Mouse (Mus musculus) heart, adult 11 months (tissue): ENCODE measurements at regions not wholly inside any gene's neighbourhood (a gene's known extent, or its start where the extent isn't known, plus 50 kb on each side); places are given as distances from the start of the nearest gene placed in this dataset.
A peak's percentile ranks its signal among the peaks of the same experiment; 100 is the strongest.
"Not testable (repeated sequence)": the region's sequence is repeated elsewhere in the genome, so short reads cannot be mapped to it uniquely, and the experiment has no call there.

Experiments used
- DNase-seq: peaks from one replicate; pipeline ENCODE4 v3.0.0; 2022

DNA sequence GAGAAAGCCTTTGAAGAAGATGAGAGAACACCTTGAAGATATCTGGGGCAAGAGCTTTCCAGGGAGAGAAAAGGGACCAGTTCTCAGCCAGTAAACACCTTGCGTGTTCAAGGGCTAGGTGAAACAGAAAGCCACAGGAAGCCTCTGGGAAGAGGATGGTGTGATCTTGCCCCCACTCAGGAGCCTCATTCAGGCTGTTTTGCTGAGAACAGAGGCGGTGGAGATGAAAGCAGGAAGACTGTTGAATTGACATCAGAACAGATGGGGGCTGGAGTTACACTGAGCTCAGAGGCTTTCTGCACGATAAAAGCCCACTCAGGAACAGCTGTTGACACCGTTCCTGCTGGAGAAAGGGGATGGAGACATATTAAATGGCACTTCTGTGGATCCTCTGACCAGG is 262.5 kb downstream of the Dad1 start:
- DNase-seq, result peak; percentile 37

DNA sequence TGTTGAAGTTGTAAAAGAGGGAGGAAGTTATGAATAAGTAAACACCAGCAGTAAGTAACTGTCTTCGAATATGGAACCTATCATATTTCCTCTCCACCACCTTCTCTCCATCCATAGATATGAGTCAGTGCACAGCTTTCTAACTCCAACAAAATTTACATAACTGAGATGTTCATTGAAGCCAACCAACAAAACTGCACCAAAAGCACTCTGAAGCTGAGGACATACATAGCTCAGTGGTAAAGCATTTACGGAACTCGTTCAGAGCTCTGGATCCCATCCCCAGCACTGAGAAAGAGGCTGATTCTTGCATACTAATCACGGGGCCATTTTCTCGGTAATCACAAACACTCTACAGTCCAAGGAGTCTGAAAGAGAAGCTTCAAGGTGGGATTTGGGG is 273.1 kb downstream of the Dad1 start:
- peak; percentile 16 for DNase-seq

DNA sequence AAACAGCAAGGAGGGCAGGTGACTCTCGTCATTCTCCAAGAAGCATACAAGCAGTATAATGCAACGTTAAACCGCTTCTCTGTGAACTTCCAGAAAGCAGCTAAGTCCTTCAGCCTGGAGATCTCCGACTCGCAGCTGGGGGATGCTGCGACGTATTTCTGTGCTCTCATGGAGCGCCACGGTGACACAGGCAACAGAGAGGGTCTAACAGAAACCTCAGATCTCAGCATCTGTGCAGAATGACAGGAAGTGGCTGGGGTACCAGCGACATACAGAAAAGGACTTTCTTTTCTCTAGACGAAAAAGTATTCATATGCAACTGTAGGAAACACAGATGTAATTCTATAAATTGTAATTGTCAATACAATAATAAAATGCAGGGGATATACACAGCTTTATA is 292.5 kb downstream of the Dad1 start:
- not testable (repeated sequence) for DNase-seq

DNA sequence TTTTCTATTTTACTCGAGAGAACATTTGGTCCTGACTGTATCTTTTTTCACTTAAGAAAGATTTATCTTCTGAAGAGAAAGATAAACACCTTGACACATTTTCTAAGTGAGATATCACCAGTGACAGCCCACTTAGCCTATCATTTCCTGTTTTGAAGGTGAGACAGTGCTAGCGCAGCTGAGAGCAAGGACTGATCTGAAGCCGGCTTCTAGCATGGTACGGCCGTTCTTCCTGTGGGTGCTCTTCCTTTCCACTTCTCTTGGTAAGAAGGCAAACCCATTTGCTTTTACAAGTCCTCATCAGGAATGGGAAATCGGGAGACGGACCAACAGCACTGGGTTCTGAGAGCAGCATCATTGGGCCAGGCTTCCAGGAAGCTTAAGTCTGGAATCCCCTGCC is 293.1 kb downstream of the Dad1 start:
- no peak for DNase-seq

DNA sequence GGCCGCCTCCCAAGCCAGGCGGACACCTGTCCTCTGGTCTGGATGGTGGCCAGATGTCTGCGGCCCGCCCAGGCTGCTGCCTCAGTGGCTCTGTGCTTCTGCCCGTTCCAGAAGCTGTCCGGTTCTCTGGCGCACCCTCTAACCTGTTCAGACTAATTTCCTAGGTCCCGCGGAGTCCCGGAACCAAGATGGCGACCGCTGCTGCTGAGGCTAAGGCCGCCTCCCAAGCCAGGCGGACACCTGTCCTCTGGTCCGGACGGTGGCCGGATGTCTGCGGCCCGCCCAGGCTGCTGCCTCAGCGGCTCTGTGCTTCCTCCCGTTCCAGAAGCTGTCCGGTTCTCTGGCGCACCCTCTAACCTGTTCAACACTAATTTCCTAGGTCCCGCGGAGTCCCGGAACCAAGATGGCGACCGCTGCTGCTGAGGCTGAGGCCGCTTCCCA is 318.1 kb downstream of the Dad1 start:
- peak; percentile 98 for DNase-seq

DNA sequence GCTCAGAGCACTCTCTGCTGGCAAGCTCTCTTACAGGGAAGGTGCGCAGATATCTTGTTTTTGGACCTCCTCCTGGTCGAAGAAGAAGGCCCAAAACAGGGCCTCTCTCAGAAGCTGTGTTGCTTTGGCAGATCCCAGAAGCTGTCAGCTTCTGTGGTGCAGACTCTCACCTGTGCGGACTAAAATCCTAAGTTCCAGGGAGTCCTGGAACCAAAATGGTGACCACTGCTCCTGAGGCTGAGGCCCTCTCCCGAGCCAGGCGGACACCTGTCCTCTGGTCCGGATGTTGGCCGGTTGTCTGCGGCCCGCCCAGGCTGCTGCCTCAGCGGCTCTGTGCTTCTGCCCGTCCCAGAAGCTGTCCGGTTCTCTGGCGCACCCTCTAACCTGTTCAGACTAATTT is 318.6 kb downstream of the Dad1 start:
- peak; percentile 98 for DNase-seq

DNA sequence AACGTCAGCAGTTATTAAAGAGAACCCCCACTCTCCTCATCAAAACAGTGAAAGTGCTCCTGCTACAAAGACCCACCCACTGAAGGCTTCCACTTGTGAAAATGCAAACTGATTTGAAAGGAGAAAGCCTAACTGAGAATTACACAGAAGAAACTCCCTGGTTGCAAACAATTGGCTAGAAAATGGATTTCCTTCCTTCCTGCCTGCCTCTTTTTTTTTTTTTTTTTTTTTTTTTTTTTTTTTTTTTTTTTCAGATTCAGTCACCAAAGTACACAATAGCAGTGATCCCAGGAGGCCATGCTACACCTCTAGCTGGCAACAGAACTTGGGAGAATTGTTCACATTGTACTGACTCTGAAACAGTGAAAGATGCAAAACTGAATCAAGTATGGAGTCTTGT is 343.0 kb downstream of the Dad1 start:
- no peak for DNase-seq

DNA sequence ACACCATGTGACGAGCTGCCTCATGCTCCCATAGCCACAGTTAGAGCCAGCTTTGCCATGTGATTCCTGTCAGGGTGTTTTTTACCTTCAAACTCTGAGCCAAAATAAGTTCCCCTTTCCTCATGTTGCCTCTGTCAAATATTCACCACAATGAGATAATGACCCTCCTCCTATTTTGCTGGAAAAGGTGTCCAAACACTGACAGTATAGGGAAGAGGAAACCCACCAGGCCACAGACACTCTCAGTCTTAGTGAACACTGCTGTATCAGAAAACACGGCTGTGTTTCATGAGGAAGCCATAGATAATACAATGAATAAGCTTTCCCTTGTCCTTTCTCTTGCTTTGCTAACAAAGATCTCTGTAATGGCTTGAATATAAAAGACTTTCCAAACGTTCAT is 349.3 kb downstream of the Dad1 start:
- DNase-seq, result no peak

DNA sequence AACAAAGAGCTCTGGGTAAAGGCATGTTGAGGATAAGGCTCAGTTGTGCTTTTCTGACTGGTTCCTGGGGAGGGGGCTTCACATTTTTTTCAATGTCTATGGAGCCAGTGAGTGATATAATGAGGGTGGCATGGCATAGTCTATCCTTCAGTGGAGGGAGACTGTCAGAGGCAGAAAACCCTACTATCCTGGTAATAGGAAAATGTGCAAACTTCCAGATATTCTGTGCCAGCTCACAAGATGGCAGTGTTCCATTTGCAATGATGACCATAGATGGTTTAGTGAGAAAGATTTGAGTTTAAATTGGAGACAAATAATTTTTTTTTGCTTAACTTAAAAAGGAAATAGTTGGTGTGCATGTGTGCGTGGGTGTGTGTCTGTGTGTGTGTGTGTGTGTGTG is 352.8 kb downstream of the Dad1 start:
- no peak for DNase-seq

DNA sequence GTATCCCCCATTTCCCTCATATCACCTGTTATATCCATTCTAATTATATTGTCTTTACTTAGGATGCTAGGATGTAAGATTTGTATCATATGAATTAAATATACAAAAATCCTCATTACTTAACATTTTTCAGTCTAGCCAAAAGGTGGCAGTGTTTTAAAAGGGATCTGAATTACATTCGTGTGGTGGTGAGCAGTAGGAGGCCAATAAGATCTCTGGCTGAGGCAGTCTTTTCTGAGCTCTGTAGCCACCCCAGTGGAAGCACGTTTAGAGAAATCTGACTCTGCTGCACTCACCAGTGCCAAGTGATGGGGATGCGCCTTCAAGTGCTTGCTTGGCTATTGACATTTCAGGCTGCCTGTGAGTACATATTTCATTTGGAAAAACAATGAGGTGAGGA is 372.6 kb downstream of the Dad1 start:
- DNase-seq, result no peak

DNA sequence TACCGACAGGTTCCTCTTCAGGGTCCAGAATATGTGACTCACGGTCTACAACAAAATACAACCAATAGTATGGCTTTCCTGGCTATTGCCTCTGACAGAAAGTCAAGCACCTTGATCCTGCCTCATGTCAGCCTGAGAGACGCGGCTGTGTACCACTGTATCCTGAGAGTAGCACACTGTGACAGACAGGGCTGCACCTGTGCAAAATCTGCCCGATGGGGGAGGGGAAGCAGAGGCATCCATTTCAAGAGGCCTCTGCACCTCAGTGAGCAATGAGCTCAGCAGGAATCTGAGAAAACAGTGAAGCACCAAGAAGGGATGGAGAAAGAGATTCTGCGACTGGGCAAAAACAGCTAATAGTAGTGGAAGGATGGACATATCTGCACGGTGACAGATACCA is 377.3 kb downstream of the Dad1 start:
- DNase-seq, result no peak

DNA sequence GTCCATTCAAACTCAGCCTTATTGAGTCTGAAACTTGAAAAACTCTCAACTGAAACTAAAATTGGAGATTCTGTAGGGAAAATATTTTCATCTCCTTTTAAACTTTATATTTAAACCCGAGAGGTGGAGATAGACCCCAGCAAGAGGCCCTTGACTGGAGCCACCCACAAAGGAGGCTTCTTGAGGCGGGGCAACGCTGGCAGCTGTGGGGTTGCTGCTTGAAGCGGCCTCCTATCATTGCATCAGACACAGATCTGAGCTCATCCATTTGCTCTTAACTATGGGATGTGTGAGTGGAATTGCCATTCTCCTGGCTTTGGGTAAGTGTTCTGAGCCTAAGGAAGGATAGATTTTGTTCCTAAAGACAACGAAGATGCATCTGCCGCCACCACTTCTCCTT is 378.2 kb downstream of the Dad1 start:
- DNase-seq, result no peak

DNA sequence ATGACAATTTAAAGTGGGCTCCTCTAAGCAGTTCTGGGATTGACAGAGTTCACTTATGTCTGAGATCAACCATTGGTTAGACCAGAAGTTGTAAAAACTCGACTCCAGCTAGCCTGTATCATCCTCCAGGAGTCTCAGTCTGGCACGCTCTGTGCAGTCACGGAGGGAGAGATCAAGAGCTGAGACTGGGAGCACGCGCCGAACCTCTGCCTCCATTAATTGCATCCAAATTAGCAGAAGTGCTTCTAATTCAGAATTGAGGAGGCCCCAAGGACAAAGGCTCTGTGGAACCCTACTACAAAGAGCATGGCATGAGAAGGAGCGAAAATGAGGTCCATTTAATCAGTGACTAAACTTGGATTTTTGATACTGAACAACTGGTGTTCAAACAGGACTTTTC is 406.9 kb downstream of the Dad1 start:
- DNase-seq, result no peak

DNA sequence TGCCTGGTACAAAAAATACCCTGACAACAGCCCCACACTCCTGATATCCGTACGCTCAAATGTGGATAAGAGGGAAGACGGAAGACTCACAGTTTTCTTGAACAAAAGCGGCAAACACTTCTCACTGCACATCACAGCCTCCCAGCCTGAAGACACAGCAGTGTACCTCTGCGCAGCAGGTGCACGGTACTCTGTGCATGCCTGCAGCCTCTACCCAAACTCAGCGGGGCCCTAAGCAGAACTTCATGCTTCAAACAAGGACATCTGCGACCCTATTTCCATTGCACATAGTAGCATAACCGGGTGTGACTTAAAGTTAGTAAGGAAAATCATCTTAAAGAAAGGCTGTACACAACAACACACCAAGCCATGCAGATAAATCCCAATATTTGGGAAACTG is 408.3 kb downstream of the Dad1 start:
- no peak for DNase-seq

DNA sequence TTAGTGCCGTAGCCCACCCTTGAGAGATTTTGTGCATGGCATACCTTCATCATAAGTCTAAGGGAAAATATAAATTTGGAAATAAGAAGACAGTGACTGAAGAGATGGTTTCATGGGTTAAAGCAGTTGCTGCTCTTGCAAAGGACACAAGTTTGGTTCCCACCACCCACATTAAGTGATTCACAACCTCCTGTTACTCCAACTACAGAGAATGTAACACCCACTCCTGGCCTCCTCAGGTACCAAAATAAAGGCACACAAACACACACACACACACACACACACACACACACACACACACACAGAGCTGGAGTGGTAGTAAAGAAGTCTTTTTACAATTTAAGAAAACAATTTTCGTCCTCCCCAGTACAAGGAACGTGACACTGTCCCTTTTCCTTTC is 421.4 kb downstream of the Dad1 start:
- DNase-seq, result no peak

DNA sequence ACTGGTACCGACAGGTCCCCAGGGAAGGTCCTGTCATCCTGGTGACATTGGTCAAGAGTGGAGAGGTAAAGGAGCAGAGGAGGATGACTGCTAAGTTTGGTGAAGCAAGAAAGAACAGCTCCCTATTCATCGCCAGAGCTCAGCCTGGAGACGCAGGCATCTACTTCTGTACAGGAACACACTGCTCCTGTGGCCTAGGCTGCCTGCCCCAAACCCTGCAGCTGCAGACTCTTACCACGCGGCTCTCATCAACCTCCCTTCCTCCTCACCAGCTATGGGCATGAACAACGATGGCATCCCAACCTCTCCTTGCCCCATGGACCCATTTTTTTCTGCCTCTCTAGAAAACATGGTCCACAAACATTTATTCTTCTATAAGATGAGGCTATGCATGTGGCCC is 422.3 kb downstream of the Dad1 start:
- no peak for DNase-seq

DNA sequence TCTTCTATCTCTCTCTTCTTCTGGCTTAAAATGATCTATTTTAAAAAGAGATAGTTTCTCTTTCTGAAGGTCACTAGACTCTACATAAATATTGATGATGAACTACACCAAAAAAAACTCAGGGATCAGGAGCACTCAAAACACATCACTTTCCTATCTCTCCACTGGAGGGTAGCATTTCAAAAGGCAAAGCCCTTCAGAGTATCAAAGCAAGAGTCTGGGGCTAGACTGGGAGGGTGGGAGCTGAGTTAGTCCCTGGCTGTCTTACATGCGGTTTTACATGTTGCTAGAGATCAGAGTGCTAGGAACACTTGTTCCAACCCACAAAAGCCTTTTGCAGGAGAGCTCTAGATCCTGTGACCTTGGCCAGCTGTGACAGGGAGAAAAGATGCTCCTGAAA is 423.2 kb downstream of the Dad1 start:
- no peak for DNase-seq

DNA sequence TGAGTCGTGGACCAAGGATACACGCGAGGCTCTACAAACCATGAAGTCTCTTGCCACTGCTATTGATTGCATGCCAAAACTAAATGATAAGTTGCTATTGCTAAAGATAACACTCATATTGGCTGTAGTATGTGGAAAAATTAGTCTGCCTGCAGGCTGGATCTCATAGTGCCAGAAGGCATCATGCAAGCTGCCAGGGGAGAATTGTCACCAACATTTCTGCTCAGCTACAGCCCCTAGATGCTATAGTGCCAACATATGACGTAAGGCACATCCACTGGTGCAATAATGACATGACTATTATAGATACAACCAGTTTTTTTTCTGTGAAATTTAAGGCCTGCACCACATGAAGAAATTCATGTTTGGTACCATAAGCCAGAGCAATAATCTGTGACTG is 427.1 kb downstream of the Dad1 start:
- DNase-seq, result no peak

DNA sequence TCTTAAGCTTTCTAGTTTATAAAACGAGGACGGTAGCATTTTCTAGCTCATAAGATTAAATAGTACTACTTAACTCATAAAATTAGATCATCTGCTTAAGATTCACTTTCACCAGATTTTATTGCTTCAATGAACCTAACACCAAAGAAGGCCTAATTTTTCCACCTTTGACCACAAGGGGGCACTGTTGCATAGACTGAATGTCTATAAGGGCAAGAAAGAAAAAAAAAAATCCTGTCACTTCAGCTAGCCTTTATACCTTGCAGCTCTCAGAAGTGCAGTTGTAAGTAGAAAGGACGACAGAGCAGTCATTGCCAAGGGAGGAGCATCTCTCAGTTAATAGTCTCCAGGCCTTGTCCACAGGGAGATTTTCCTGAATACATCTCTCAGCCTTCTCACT is 447.7 kb downstream of the Dad1 start:
- no peak for DNase-seq

DNA sequence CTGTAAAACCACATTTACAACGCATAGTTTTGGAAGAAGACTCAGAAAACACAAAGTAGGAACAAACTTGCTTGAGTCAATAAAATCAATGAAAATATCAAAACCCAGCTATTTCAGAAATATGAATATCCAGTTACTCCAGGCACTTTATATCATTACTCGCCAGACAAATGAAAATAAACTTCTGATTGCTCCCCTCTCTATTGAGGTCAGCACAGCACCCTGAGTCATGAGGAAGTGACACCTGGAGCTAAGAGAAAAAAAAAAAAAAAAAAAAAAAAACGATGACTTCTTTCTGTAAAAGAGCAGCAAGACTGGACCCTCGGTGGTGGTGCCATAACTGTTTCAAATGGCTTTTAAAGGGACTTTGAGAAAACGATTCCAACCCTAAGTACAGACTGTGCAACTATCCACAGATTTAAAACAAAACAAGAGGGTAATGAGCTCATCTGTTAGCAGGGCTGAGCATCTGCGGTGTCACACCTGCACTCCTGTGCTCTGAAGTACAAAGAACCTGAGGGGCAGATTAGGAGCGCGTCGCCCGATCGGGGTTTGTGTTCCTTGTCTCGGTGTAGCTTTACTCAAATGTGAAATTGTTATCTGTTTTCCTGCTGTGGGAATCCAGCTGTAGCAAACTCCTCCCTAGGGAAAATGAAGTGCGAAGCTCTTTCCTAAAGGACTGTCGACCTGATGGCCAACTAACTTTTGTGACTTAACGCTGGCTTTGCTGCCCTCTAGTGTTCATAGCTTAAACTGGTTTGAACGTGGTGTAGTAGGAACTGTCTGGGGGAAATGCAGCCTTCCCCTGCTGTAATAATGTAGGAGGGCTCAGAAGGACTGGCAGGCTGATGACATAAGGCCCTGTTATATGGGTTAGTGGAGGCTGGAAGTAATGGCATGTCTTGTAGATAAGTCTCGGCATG is 449.9 kb downstream of the Dad1 start:
- DNase-seq, result no peak

DNA sequence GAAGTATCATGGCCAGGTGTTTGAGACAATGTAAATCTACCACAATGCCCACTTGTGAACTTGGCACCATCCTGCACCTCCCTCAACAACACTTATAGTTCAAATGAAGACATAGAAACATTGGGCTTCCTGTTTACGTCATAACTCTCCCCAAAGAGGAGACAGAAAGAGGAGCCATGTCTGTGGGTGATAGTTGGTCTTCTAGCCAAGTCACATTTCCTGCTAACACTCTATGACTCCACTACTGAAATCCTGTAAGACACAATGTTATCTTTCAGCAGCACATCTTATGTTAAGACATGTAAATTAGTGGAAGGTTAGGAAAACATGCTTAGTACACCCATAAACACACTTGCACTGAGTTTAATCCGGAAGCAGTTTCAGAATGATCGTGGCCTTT is 451.4 kb downstream of the Dad1 start:
- DNase-seq, result no peak

DNA sequence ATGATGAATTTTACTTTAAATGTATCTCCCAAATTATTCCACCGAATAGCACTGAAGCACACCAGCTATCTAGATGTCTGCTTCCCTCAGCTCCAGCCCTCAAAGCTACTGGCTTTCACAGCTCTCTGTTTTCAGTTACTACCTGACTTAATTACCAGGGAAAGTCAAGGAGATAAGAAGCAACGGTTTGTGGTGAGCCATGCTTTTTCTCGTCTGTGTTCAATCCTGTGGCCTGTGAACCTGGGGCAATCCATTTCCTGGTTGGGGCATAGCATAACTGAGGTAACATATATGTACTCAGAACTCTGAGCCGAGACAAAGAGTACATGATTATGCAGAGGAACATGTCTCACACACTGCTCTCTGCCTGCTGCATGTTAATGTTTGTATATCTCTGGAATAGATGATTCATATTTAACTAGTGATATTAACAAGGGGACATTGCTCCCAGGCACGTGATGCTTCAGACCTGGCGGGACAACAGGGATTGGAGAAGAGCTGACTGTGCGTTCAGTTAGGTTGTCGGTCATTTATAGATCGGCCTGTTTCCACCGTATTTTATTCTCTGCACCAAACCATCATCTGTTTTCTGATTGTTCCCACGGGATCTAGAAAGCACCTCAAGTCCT is 453.3 kb downstream of the Dad1 start:
- DNase-seq, result no peak

DNA sequence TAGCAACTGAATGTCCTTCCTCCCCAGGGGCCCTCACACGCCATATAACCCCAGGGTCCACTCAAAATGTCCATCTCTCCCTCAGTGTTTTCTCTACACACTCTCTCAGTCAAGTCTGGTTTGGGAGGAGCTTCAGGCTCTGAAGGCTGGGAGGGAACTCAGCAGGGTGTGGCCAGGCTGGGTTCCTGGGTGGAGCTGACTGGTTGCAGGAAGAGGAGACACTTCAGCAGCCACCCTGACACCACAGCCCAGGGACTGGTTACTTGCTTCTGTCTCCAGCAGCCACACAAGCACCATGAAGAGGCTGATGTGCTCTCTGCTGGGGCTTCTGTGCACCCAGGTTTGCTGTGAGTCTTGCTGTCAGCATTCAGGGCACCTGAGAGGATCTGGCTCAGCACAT is 458.7 kb downstream of the Dad1 start:
- DNase-seq, result not testable (repeated sequence)

DNA sequence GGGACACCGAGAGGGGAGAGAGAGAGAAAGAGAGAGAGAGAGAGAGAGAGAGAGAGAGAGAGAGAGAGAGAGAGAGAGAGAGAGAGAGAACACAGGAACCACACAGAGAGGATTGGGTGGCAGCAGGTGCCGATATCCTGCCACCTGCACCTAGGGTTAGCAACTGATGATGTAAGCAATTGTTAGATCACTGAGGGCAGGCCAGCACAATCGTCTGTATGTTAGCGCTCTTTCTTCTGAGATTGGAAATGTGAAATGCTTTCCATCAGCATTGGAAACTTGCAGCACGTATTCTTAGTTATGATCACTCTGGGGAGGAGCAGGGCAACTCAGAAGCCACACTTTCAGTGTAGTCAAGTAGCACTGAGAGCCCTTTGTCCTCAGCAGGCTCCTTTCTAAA is 459.4 kb downstream of the Dad1 start:
- DNase-seq, result no peak

DNA sequence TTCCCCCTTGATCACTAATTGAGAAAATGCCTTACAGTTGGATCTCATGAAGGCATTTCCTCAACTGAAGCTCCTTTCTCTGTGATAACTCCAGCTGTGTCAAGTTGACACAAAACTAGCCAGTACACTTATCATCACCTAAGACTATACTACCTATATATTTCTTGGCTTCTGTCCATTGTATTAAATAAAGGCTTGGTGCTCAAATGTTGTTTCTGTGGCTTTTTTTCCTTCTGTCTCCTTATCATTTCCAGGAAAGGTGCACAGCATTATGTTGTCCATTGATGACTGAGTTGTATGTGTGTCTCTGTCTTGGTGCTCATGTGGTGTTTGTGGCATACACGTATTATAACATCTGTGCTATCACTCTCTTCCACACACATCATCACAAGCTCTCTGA is 461.5 kb downstream of the Dad1 start:
- DNase-seq, result not testable (repeated sequence)
